Mouse (Mus musculus) embryonic facial prominence, embryonic 15.5 days (tissue): Measurements from ENCODE around the gene Wiz. TPM values are rescaled to one million over a fixed set of nuclear protein-coding genes. Genes with fewer than 3 reads are reported as not detected.

Experiments used
- ATAC-seq: fragments of 200-750 bp; cut with Nextera tagmentation; 2 replicates; pipeline ENCODE4 v1.8.0; 2017; ENCODE audit warnings: low read depth, moderate TSS enrichment; ENCODE audit not compliant: insufficient number of reproducible peaks, low FRiP score, low TSS enrichment
- H3K27ac ChIP-seq: fragments of 300-500 bp; sonication (generic); replicated peaks from 2 replicates; pipeline ENCODE4 v1.5.1; 2015; ENCODE audit warnings: mild to moderate bottlenecking, inconsistent platforms
- H3K27me3 ChIP-seq: fragments of 300-500 bp; sonication (generic); 2 replicates; pipeline ENCODE4 v1.6.1; 2015; ENCODE audit warnings: inconsistent platforms
- H3K36me3 ChIP-seq: fragments of 300-500 bp; sonication (generic); 2 replicates; pipeline ENCODE4 v1.6.1; 2015; ENCODE audit warnings: mild to moderate bottlenecking, inconsistent platforms
- H3K4me1 ChIP-seq: fragments of 300-500 bp; sonication (generic); 2 replicates; pipeline ENCODE4 v1.6.1; 2015; ENCODE audit warnings: inconsistent platforms
- H3K4me2 ChIP-seq: fragments of 300-500 bp; sonication (generic); replicated peaks from 2 replicates; pipeline ENCODE4 v1.6.1; 2015; ENCODE audit warnings: mild to moderate bottlenecking, inconsistent platforms
- H3K4me3 ChIP-seq: fragments of 300-500 bp; sonication (generic); replicated peaks from 2 replicates; pipeline ENCODE4 v1.5.1; 2015; ENCODE audit warnings: mild to moderate bottlenecking, inconsistent platforms
- H3K9ac ChIP-seq: fragments of 300-500 bp; sonication (generic); 2 replicates; pipeline ENCODE4 v1.6.1; 2015; ENCODE audit warnings: inconsistent platforms
- H3K9me3 ChIP-seq: fragments of 300-500 bp; sonication (generic); replicated peaks from 2 replicates; pipeline ENCODE4 v1.6.1; 2016; ENCODE audit warnings: inconsistent platforms
- WGBS: fragments of 180-500 bp; shearing (Covaris S2); methylation state at CpG from one replicate; pipeline ENCODE4 v1.1.7; 2015; 5-methylcytosine and 5-hydroxymethylcytosine counted together
- polyA plus RNA-seq: library from polyadenylated mRNA; unstranded; fragments of >200 nt; fragmentation: Nextera tagmentation; extraction: Ambion mirVana; gene quantifications from 2 replicates; pipeline ENCODE4 v1.2.1, GENCODE M21; 2015

Gene Wiz
- polyA plus RNA-seq, 1 experiment from 2014 or later: 30.1 TPM

- H3K27ac ChIP-seq: peak overlapping the region; percentile 82; the same call in 1 of the 2 replicates
- peak overlapping the region; percentile 83 for H3K4me2 ChIP-seq
- no peaks in the 10 kb centered on the region for H3K27me3 ChIP-seq
- H3K4me3 ChIP-seq: peak overlapping the region; percentile 96
- WGBS: 7% methylated on average over 4 of the region's 4 CpGs
- H3K9me3 ChIP-seq: no peaks in the 10 kb centered on the region
- peak; percentile 16; the same call in 1 of the 2 replicates for ATAC-seq
- H3K9ac ChIP-seq: peak overlapping the region; percentile 70; the same call in 1 of the 2 replicates
- H3K4me1 ChIP-seq: peaks cover 21% of the 10 kb centered on the region
- H3K36me3 ChIP-seq: peaks cover 16% of the 10 kb centered on the region
Observed at GRCm38 (mm10) chr17:32349037-32349732, 40.1 kb downstream of the Wiz start.

- H3K4me1 ChIP-seq: peaks cover 17% of the 10 kb centered on the region
- no peaks in the 10 kb centered on the region for H3K9me3 ChIP-seq
- WGBS: 85% methylated on average over 2 of the region's 2 CpGs
- no peak overlapping the region for H3K27ac ChIP-seq
- H3K4me2 ChIP-seq: no peak overlapping the region
- H3K36me3 ChIP-seq: peaks cover 15% of the 10 kb centered on the region
- H3K27me3 ChIP-seq: no peaks in the 10 kb centered on the region
- ATAC-seq: no peak
- H3K9ac ChIP-seq: no peak overlapping the region
- H3K4me3 ChIP-seq: no peak overlapping the region
Observed at GRCm38 (mm10) chr17:32348406-32348805, 40.8 kb downstream of the Wiz start.

DNA sequence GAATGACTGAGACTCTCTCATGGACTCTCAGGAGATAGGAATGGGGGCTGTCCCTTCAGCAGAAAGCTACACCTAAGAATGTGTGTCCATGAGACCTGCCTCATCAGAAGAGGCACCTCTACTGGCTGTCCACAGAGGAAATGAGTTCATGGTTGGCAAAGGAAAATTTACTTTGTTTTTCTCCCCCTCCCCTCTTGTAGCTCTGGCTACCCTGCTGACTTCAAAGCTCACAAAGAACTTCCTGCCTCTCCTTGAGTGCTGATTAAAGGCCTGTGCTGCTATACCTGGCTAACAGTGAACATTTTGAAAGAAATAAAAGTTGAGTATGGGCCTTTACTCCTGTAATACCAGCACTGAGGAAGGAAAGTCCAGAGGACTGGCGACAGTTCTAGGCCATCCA lies 48.1 kb downstream of the Wiz start:
- no peak for ATAC-seq
- 88% methylated on average over 1 of the region's 1 CpGs for whole genome bisulfite sequencing
- Histone ChIP-seq H3K36me3 (peaks cover 54% of the 10 kb centered on the region), H3K4me2 (no peak overlapping the region), H3K27me3 (no peaks in the 10 kb centered on the region), H3K4me3 (no peak overlapping the region), H3K27ac (no peak overlapping the region), H3K9me3 (no peaks in the 10 kb centered on the region), H3K9ac (no peak overlapping the region), H3K4me1 (no peaks in the 10 kb centered on the region)

GRCm38 (mm10) chr17:32340110-32340509 lies 49.1 kb downstream of the Wiz start:
- peaks cover 64% of the 10 kb centered on the region for H3K36me3 ChIP-seq

GRCm38 (mm10) chr17:32335869-32336268 lies 53.4 kb downstream of the Wiz start:
- H3K27ac ChIP-seq: no peak overlapping the region
- no peaks in the 10 kb centered on the region for H3K9me3 ChIP-seq
- no peaks in the 10 kb centered on the region for H3K4me1 ChIP-seq
- ATAC-seq: no peak
- no peaks in the 10 kb centered on the region for H3K27me3 ChIP-seq
- 69% methylated on average over 2 of the region's 2 CpGs for WGBS
- H3K9ac ChIP-seq: no peak overlapping the region
- peaks cover 75% of the 10 kb centered on the region for H3K36me3 ChIP-seq
- H3K4me3 ChIP-seq: no peak overlapping the region
- H3K4me2 ChIP-seq: no peak overlapping the region

More at GRCm38 (mm10) chr17:32340110-32340509, 49.1 kb downstream of the Wiz start:
- no peak overlapping the region for H3K4me3 ChIP-seq
- H3K9me3 ChIP-seq: no peaks in the 10 kb centered on the region
- no peaks in the 10 kb centered on the region for H3K4me1 ChIP-seq
- no peaks in the 10 kb centered on the region for H3K27me3 ChIP-seq
- no peak overlapping the region for H3K27ac ChIP-seq
- WGBS: 68% methylated on average over 1 of the region's 1 CpGs
- no peak for ATAC-seq
- H3K9ac ChIP-seq: no peak overlapping the region
- no peak overlapping the region for H3K4me2 ChIP-seq

DNA sequence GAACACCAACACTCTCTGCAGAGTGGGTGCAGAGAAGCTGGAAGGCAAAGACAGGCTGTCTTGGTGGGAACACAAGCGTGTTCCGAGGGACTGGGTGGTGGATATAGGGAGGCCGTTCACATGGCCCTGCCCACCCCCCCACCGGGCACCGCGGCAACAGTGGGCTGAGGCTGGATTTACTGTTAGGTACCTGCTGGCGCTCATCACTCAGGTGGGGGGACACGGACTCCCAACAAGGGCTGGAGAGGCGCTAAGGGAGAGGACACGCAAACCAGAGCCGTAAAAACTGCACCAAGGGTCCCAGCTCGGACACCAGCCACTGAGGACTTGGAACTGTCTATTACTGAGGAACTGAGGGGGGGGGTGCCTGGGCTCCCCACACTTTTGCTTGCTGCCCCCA lies 54.3 kb downstream of the Wiz start:
- Histone ChIP-seq H3K4me1 (no peaks in the 10 kb centered on the region), H3K9me3 (no peaks in the 10 kb centered on the region), H3K36me3 (peaks cover 78% of the 10 kb centered on the region), H3K27ac (no peak overlapping the region), H3K27me3 (no peaks in the 10 kb centered on the region), H3K9ac (no peak overlapping the region), H3K4me2 (no peak overlapping the region), H3K4me3 (no peak overlapping the region)
- no peak for ATAC-seq
- 91% methylated on average over 12 of the region's 12 CpGs for WGBS

DNA sequence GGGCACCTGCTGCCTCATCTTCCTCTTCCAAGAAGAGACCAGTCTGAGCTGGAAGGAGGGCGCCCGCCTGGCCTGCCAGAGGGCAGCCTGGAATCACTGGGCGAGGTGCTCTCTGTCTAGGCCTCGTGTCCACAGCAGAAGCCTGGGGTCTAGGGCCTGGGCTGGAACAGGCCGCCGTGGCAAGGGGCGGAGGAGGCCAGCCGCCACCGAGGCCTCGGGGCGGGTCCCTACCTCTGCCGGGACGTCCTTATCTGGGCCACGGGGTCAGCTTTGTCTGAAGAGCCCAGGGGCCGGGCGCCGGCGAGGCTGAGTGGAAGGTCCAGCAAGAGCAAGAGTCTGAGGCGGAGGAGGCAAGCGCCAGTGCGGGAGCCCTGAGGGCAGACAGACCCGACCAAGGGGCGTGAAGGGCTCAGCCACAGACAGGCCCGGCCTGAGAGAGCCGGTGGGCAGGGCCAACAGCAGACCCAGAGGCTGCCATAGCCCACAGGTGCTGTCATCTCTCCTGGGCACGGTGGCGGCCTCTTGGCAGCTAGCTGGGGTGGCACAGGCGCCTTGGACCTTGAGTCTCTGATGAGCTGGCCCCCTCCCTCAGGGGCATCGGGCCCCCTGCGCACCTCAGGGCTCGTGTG lies 55.5 kb downstream of the Wiz start:
- no peak overlapping the region for H3K9ac ChIP-seq
- no peaks in the 10 kb centered on the region for H3K9me3 ChIP-seq
- H3K4me2 ChIP-seq: no peak overlapping the region
- no peak overlapping the region for H3K27ac ChIP-seq
- H3K27me3 ChIP-seq: no peaks in the 10 kb centered on the region
- peak; percentile 59; the same call in 1 of the 2 replicates for ATAC-seq
- 85% methylated on average over 31 of the region's 31 CpGs for WGBS
- no peak overlapping the region for H3K4me3 ChIP-seq
- peaks cover 84% of the 10 kb centered on the region for H3K36me3 ChIP-seq
- H3K4me1 ChIP-seq: no peaks in the 10 kb centered on the region

DNA sequence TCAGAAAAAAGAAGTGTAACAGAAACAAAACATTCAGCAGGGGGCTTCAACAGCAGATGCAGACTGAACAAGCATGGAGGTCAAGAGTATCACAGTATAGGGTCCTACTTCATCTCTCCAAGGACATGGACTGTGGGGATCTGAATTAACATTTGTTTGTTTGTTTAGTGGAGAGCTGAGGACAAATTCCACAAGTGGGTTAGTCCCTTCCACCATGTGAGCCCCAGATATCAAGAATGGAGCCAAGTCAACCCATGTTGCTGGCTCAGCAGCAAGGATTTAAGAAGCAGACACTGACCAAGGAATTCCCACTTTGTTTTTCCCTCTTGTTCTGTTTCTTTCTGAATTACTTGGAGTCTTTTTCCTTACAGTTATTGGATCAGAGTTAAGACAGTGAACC lies 61.7 kb downstream of the Wiz start:
- no peak overlapping the region for H3K4me2 ChIP-seq
- no peak overlapping the region for H3K9ac ChIP-seq
- no peak overlapping the region for H3K4me3 ChIP-seq
- H3K36me3 ChIP-seq: peaks cover 45% of the 10 kb centered on the region
- no peaks in the 10 kb centered on the region for H3K27me3 ChIP-seq
- no peaks in the 10 kb centered on the region for H3K4me1 ChIP-seq
- no peak for ATAC-seq
- H3K27ac ChIP-seq: no peak overlapping the region
- H3K9me3 ChIP-seq: no peaks in the 10 kb centered on the region

DNA sequence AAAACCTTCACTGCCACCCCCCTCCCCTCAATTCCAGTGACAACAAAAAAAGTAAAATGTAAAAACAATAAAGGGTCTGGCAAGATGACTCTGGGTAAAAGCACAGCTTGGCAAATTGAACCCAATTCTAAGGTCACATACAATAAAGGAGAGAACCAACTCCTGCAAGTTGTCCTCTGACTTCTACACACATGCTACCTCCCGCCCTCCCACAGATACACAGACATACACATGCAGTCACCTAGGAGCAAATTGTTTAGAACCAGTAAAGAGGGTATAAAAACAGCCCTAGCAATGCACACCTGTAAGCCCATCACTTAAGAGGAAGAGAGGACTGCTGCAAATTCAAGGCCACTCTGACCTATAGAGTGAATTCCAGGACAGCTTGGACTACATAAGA lies 66.4 kb downstream of the Wiz start:
- Histone ChIP-seq H3K4me3 (no peak overlapping the region), H3K4me1 (peaks cover 18% of the 10 kb centered on the region), H3K4me2 (no peak overlapping the region), H3K27me3 (no peaks in the 10 kb centered on the region), H3K9ac (no peak overlapping the region), H3K27ac (no peak overlapping the region), H3K36me3 (peaks cover 19% of the 10 kb centered on the region), H3K9me3 (no peaks in the 10 kb centered on the region)
- no peak for ATAC-seq
- WGBS: 91% methylated on average over 1 of the region's 1 CpGs

DNA sequence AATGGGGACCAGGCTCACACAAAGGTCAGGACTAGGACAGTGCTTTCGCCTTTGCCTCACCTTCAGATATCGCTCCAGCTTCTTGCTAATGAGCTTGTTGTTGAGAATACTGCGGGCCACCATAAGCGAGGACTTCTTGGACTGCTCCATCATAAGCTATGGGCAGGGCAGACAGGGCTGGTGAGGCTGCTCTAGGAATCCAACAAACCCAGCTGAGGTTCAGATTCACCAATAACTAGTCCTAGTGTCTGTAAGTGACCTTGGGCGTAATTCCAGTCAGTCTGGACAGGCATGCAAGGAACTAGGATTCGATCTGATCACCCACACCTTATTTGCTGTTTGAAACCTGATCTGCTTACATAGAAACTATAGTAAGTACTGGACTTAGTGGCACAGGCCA lies 67.4 kb downstream of the Wiz start:
- no peaks in the 10 kb centered on the region for H3K9me3 ChIP-seq
- peaks cover 29% of the 10 kb centered on the region for H3K36me3 ChIP-seq
- H3K4me3 ChIP-seq: peak overlapping the region; percentile 90
- peaks cover 18% of the 10 kb centered on the region for H3K4me1 ChIP-seq
- peak overlapping the region; percentile 49 for H3K4me2 ChIP-seq
- no peak for ATAC-seq
- peak overlapping the region; percentile 58 for H3K9ac ChIP-seq
- peak overlapping the region; percentile 98 for H3K27ac ChIP-seq
- 16% methylated on average over 6 of the region's 6 CpGs for WGBS
- H3K27me3 ChIP-seq: no peaks in the 10 kb centered on the region

- H3K27ac ChIP-seq: peak overlapping the region; percentile 98
- peak; percentile 59 for ATAC-seq
- peaks cover 18% of the 10 kb centered on the region for H3K4me1 ChIP-seq
- no peaks in the 10 kb centered on the region for H3K27me3 ChIP-seq
- H3K4me3 ChIP-seq: peak overlapping the region; percentile 90
- WGBS: 1% methylated on average over 23 of the region's 23 CpGs
- peak overlapping the region; percentile 58 for H3K9ac ChIP-seq
- H3K9me3 ChIP-seq: no peaks in the 10 kb centered on the region
- H3K36me3 ChIP-seq: peaks cover 34% of the 10 kb centered on the region
- H3K4me2 ChIP-seq: peak overlapping the region; percentile 49
Observed at GRCm38 (mm10) chr17:32321390-32321734, 67.9 kb downstream of the Wiz start.
